Mouse (Mus musculus) right cerebral cortex, postnatal 10 days (tissue): Measurements from ENCODE around the gene Trim14.

ENCODE experiments used
- DNase-seq, 2 experiments: peaks; one replicate each; pipeline ENCODE4 v3.0.0; 2021; ENCODE audit warnings: low spot score in 2 of 2

Trim14 gene

DNA sequence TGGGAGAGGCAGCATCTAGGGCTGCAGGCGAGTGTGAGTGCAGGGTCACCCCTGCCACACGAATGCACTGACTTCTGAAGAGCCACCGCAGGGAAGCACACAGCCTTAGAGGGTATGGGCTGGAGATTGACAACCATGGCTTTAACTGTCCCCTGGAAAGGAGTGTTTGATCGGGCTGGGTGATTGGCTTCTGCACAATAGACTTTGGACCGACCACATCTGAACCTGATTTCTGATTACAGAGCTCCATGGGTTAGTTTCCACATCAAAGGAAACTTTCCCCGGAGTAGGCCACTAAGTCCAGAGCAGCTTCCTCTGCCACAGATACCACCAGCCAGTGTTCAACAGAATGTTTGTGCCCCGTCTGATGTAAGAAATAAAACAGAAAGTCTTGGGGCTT lies 6.2 kb downstream of the Trim14 start:
- DNase-seq: no peak

DNA sequence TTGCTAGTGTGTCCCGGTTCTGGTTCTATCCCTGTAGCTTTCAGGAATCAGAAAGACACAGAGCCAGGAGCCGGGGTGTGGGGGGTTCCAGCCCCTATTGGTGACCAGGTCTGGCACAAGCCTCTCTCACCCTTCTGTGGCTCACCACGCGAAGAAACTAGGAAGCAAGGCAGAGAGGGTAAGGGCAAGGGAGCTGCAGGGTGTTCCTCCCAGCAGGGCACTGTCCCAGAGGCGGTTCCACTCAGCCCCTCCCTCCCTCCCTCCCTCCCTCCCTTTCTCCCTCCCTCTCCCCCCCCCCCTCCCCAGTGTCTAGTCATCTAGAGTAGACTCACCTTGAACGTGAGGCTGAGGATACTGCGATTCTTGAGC lies 8.4 kb downstream of the Trim14 start:
- no peak for DNase-seq

DNA sequence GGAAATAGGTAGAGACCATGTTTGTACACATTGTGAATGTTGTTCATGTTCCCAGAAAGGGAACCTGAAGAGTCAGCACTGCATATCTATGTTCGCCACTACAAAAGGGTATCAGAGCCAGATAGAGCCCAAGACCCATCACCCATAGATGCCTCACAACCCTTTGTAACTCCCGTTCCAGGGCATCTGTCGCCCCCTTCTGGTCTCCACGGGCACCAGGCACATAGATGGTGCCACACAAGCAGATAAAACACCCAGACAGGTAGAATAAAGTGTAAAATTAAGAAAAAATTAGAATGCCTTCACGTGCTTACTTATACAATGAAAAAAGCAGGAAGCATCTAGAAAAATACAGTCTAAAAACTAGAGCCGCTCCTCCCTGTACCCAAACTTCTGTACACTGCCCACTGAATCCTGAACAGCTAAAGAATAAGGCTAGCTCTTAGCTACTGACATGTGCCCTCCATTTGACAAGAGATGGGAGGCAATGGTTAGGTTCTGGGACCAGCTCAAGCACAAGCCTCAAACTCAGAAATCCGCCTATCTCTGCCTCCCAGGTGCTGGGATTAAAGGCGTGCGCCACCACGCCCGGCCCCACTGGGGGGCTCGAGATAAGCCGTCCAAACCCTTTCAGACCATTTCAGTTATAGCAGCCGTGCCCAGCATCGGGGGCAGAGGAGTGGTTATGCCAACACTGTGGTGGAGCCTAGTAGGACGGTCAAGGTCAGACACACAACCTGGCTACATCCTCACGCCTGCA lies 9.0 kb downstream of the Trim14 start:
- no peak for DNase-seq

DNA sequence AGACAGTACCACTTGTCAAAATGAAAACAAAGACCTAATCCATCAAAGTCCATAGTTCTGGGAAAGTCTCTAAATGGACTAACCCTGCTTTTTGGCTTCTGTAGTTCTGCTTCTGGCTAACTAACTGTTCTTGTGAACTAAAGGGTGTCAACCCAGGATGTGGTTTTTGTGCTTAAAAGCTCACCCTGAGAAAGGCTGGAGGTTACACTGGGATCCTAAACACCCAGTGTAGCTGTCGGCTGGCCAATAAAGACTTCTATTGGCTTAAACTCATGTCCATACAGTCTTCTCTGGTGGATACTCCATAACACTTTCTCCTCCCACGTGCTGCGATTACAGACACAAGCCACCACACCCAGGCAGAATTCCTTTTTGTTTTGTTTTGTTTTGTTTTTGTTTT lies 9.7 kb downstream of the Trim14 start:
- DNase-seq: no peak

DNA sequence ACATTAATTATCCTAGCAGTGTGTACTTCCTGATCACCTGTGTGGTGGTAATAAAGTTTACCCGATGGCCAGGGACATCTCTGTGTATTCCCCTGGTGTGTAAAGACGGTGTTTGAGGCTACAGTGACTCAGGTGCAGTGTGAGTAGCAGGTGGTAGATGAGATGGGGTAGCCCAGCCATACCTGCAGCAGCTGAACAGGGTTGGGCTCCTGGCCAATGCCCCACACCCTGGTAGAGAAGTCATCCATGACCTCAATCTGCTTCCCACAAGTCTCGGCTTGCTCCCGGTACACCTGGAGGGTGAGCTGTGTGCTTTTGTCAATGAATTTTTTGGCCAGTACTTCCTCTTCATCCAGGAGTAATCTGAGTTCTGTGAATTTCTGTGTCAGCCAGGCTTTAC lies 12.6 kb downstream of the Trim14 start:
- DNase-seq: no peak

DNA sequence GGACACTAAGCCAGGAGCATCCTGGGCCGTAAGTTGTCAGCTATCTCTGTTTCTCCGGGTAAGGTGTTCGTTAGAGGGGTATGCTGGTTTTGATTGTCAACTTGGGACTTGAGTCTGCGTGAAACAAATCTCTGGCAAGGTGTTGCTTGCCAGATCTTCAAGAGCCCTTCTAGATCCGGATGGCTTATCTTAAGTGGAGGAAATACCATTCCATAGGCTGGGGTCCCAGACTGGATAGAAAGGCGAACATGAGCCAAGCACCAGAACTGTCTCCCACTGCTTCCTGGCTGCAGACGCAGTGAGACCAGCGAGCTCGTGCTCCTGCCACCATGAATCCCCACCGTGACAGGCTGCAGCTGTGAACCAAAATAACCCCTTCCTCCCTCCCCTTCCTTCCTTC lies 14.5 kb downstream of the Trim14 start:
- no peak for DNase-seq

DNA sequence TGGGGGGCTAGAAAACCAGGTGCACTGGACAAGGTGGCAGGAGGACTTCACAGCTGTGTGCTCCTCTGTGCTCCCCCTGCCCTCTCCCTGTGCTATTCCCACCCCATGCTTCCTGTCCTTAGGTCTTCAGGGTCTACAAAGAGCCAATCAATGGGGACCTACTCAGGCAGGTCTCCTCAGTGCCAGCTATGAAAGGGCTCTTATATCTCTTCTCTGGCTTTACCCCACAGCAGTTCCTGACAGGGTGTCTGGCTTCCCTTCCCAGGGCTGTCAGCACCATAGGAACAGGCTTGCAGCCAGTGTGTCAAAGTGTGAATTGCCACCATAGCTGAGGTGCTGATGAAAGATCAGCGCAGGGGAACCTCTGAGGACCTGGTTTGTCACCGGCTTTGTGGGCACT lies 15.4 kb downstream of the Trim14 start:
- DNase-seq: no peak

DNA sequence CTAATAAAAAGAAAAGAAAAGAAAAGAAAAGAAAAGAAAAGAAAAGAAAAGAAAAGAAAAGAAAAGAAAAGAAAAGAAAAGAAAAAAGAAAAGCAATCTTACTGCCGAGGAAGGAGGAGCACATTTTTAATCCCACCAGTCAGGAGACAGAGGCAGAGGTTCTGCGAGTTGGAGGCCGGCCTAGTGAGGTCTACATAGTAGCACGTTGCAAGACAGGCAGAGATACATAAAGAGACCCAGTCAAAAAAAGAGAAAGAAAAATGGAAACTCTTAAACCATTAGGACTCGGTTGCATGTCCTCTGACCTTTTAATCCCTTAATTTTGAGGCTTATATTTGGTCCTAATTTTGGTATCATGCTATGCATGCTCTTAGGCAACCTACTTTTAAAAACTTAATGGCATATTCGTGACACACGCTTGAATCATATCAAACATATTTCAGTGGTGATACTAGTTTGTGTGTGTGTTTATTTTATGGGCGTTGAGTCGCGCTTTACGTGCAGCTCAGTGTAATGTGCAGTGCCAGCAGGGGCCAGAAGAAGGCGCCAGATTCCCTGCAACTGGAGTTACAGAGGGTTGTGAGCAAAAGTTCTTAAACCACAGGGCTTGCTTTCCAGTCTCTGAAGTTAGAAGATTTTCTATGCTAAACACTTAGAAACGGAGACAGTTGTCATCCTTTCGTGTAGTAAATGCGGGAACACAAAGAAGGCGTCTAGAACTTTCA lies 28.0 kb downstream of the Trim14 start:
- peak; percentile 75 to 82 for DNase-seq

DNA sequence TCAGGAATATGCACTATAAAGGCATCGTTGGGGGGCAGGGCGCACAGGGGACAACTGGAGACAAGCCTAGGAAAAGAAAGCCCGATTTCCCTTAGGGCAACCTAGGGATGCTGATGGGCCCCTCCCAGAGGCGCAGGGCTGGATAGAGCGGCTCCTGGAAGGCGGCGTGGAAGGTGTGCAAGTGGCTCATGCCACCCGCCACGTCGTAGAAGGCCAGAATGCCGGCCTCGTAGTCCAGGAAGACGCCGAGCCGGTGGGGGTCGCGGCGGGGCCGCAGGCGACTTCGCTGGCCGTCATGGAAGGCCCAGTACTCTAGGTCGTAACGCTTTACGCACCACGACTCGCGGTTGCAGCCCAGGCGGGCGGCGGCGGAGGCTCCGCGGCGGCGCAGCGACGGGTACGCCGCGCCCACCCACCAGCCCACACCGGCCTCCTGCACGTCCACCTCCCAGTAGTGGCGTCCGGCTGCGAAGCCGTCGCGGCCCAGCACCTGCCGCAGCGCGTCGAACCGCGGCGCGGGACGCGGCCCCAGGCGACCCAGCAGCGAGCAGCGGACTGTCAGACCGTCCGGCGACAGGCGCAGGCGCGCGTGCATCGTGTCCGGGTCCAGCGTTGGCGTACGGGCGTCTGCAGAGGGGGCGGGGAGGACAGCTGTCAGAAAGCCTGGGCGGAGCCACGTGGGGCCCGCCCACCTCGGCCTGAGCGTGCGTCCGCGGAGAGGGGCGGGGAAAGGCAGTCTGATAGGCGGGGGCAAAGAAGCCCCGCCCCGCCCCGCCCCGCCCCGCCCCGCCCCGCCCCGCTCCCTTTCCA lies 28.9 kb downstream of the Trim14 start:
- peak; percentile 97 for DNase-seq

DNA sequence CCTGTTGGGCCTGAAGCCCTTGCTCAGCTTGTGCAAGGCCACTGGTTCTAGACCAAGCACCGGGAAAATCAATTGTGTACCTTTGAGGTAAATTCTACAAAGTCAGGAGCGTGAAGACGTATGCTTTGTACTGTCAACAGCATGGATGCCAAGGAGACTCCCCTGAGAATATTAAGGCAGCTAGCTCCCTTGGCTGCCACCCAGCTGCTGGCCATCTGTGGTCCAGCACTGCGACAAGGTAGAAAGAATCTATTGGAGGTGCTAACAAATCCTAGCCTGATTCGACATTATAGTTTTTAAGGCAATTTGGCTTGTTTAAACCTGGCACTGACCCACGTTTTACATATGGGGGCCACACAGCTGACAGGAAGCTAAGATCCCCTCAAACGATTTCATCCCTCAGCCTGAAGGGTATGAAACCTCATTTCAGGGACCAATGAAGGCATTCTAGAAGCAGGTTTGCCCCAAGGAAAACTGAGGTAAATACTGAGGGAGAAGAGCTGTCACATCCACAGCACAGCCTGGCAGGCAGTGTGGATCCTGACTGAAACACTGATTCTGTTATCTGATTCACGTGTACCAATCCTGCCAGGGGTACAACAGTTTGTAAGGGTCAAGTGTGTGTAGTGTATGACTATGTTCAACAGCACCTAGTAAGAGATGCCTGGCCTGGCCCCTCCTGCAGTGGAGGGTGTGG lies 30.4 kb downstream of the Trim14 start:
- DNase-seq: no peak

DNA sequence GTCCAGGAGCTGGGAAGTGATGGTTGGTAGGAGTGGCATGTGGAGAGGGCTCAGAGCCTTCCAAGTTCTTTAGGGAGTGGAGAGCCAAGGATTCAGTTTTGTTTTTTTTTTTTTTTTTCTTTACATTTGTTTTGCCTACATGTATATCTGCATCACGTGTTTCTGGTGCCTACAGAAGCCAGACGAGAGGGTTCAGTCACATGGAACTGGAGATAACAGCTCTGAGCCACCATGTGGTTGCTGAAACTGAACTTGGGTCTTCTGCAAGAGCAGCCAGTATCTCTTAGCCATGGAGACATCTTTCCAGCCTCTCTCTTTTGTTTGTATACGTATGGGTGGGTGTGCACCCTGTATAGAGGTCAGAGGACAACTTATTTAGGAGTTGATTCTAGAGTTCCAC lies 32.1 kb downstream of the Trim14 start:
- no peak for DNase-seq

DNA sequence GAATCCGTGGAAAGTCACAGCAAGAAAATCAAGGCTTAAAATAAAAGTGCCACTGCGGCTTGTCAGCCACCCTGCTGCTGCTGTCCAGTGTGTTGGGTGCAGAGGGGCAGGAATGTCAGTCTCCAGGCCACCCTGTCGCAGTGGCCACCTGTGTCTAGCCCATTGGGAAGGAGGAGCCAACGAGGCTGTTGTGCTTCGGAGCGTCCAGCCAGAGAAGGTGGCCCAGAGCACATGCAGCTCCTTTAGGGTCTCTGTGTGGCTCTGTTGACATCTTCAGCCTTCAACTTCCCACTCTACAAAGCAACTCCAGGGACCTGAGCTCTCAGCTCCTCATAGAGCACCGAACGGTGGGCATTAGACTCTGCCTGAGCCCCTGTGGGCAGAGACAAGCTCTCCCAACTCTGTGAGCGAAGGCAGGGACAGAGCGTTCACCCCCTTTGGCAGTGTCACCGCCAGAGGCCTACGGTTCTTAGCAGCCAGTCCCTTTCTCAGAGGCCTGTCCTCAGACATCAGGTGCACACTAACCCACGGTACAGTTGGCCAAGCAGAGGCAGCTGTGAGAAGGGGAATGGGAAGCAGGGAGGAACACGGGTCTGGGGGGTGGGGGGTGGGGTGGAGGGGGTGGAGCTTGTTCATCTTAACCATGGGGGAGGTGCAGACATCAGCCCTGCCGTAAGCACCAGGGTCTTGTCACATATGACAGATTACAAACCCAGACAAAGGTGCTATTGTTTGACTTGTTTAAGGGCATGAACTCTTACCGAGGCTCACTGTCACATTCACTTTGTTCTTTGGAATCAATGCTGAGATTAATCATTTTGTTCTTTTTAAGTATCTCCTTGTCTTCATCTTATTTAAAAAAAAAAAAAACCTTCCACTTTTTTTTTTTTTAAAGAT lies 33.1 kb downstream of the Trim14 start:
- no peak for DNase-seq

DNA sequence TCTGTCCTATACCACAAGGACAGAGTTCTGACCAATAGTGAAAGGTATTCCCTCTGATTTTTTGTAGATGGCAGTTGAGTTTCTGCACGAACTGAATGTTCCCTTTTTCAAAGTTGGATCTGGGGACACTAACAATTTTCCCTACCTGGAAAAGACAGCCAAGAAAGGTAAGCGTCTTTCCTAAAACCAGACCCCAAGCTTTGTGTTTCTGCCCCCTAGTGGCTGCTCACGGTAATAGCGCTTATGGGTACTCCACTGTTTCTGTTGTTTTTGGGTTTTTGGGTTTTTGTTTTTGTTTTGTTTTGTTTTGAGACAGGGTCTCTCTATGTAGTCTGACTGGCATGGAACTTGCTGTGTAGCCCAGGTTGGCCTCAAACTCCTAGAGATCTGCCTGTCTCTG lies 37.0 kb downstream of the Trim14 start:
- peak in 1 of 2 experiments; percentile 50 for DNase-seq

DNA sequence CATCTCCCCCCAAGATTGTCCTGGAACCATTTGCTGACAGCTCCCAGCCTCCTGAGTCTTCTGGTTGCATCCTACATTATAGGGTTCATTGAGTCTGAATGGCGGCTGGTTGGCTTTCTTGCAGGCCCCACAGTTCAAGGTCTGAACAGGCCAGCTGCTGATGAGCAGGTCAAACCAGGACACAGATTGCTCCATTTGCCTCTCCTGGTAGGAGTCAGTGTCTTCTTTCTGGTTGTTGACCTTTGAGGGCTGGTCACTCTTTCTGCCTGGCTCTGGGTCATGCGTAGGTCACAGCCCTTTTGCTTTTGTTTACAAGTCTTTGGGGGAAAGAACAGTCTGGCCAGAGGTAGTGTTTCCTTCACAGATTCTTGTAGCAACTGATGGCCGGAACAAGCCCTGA lies 37.4 kb downstream of the Trim14 start:
- DNase-seq: no peak

DNA sequence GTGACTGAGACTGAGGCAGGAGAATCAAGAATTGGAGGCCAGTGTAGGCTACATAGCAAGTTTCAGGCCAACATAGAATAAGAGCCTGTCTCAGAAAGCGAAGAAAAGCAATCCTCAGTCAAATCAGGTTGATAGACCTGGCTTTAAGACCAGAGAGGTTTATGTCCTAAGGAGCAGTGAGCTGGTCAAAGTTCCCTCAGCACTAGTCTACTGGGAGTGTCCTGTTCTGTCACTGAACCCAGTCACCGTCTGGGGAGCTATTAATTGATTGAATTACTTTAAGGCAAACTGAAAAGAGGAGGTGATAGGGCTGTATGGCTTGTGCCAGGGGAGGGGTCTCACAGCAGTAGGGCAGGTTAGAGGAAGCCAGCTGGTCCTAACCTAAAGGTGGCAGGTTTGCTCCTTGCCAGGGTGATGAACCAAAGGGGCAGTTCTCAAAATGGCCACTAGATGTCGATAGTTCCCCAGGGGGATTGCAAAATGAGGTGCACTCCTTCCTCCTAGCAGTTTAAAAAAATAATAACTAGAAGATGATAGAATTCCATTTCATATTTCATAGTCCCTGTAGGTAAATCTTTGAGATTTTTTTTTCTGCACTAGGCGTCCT lies 38.6 kb downstream of the Trim14 start:
- peak in 1 of 2 experiments; percentile 70 for DNase-seq

DNA sequence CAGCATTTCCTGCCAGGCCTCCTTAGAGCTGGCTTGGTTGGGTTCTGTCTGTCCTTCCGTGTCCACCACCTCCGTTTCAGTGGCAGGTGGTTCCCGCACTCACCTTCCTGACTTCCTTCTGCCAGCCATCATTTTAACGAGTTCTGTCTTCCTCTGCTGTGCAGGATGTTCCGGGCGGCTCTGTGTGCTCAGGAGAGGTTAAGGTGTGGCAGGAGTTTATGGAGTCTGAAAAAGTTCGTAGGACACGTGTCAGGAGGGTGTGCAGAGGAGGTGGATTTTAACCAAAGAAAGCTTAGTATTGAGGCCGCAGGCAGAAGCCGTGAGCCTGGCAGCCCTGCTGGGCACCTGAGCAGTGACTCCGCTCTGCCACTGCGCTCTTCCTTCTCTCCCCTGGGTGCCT lies 40.4 kb downstream of the Trim14 start:
- no peak for DNase-seq

DNA sequence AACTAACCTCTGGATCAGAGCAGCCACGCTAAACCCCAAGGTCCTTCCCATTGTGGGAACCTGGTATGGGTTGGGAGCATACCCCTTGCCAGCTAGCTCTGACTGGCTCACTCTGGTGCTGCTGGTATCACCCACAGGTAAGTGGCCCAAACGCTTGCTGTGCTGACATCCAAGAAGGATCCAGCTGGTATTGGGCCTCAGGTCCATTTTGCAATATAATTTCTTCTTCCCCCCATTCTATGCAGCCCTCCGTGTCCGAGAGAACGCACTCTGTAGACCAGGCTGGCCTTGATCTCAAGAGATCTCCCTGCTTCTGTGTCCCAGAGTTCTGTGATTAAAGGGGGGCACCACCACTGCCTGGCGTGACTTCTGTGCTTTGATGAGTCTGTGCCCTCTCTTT lies 42.9 kb downstream of the Trim14 start:
- DNase-seq: no peak

DNA sequence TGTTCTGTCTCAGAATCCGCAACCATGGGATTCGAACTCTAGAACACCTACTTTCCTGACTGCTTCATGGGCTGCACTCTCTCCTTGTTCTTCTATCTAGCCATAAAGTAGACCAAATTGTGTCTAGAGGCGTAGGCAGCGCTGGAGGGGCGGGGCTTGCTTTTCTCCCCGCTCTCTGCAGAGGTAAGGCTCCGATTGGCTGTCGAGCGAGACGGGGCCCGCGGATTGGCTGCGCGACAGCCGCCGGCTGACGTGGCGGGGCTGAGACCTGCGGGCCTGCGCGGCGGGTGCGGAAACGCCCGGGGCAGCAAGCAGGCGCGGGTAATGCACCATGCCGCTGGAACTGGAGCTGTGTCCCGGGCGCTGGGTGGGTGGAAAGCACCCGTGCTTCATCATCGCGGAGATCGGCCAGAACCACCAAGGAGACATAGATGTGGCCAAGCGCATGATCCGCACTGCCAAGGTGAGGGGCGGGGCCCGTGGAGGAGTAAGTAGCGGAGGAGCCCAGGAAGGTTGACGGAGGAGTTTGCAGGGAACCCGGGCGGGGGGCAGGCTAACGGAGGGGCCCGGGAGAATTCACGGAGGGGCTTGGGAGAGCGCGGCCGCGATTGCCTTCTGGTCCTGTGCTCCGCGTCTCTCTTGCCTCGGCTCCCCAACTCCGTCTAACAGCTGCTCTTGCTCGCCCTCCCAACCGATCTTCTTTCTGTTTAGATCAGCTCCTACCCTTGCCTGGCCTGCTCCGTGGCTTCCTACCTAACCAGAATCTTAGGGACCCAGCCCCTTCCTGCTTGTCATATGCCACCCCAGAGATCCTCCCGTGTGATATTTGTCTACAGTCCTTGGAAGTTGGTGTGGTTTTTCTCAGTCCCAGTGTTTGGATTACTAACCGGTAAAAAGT lies 46.7 kb downstream of the Trim14 start, which contains the start of gene Nans:
Gene Nans (plus strand): TSS at position 221 of the 898 bp plus-strand sequence.
- DNase-seq: peak; percentile 97

DNA sequence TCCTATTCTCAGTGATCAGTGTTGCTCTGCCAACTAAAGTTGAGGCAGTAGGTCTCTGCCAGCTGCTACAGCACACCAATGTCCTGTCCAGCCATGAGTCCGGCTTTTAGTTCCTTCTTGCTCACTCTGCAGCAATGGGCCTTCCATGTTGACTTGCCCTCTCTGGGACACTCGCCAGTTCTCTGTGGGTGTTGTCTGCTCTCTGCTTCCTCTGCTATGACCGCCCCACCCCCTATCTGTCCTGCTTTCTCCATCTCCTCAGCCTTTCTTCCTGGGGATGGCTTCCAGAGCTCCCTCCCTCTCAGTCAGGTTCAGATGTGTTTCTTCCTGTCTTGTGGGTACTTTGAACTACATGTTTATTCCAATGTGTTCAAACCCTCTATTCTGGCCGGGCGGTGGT lies 48.6 kb downstream of the Trim14 start:
- peak; percentile 77 for DNase-seq
